Mouse (Mus musculus) testis, postnatal 10 days (tissue): ENCODE measurements around the gene Il1rap.

Experiments
- DNase-seq: peaks from one replicate; pipeline ENCODE4 v3.0.0; 2021; ENCODE audit warnings: low spot score

Gene Il1rap

GRCm38 (mm10) chr16:26581048-26581912 lies at the start of gene Il1rap:
Gene Il1rap, plus strand, starts transcription at chr16:26581704.
- DNase-seq = peak; percentile 94

- DNase-seq = no peak
Measured at GRCm38 (mm10) chr16:26532287-26532686, 49.2 kb upstream of the Il1rap start.

GRCm38 (mm10) chr16:26546170-26546878 lies 35.2 kb upstream of the Il1rap start:
- no peak for DNase-seq

DNA sequence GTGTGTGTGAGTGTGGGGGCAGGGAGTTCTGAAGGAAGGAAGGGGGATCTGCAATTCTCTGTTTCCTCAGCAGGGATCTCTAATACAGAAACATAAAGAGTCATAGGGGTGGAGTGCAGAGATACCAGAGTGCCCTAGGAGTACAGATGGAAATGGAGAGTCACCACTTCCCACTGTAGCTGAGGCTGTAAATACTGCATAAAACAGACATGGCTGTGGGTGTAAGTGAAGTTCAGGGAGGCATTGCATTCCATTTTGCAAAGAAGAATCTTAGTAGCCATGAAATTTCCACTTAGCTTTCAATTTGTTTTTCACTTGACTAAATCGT lies 34.7 kb upstream of the Il1rap start:
- no peak for DNase-seq

- DNase-seq = no peak
Measured at GRCm38 (mm10) chr16:26549221-26549620, 32.3 kb upstream of the Il1rap start.

- DNase-seq = no peak
Measured at GRCm38 (mm10) chr16:26552234-26552633, 29.3 kb upstream of the Il1rap start.

GRCm38 (mm10) chr16:26558797-26559196 lies 22.7 kb upstream of the Il1rap start:
- DNase-seq = no peak

- DNase-seq = no peak
Measured at GRCm38 (mm10) chr16:26561743-26562142, 19.8 kb upstream of the Il1rap start.

DNA sequence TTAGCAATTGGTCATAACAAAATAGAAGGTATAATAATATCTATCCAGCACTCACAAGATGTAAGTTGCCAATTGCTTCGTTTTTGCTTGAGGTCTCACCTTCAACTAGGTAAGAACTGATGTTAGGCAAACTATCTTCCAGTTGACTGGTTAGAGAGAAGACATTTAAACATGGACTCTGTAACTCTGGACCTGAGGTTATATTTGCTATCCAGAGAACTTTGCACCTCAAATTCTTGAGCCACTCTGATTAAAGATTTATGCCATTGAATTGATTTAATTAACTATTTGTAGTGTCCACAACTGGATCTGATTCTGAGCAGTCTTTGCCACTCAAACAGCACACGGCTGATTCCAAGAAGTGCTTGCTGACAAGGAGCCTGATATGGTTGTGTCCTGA lies 18.7 kb upstream of the Il1rap start:
- DNase-seq = no peak

DNA sequence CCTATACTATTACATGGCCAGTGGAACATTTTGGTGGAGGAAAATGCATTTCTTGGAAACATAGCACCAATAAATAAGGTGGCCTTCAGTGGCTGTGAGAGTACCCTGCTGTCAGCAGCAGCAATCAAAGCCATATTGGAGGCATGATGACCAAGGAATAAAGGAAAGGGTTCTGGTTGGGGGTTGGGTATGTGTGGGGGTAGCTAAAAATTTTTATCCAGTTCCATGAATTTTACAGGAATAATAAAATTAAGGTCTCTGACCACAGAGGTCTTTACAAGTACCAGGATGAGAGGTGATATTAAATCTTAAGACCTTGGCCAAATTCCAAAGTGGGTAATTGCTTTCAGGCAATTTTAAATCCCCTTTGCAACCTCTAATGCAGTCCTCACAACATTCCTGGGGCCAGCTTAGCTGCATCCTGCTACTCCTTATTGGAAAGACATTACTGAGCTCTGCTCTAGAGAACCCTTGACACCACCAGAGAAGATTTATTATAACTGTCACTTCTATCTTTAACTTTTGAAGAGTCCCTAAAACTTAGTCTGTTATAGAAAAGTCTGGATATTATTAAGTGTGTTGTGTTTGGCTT lies 12.0 kb upstream of the Il1rap start:
- DNase-seq = no peak

GRCm38 (mm10) chr16:26571836-26572235 lies 9.7 kb upstream of the Il1rap start:
- no peak for DNase-seq

DNA sequence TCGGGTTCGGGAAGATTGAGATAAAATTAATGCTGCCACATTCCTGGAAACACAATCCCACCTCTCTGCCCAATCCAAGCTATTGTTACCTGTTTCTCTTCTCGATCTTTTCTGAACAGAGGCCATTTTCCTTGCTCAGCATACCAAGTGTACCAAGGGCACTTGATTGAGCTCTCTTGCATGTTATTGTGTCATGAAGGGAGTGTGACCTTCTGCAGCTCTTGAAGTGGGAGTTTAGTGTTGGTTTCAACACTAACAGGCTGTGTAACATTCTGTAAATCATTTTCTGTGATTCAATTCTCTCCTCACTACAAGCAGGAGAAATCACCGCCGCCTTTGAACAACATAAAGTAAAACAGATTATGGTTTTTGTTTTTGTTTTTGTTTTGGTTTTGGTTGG lies 7.3 kb upstream of the Il1rap start:
- DNase-seq = no peak

DNA sequence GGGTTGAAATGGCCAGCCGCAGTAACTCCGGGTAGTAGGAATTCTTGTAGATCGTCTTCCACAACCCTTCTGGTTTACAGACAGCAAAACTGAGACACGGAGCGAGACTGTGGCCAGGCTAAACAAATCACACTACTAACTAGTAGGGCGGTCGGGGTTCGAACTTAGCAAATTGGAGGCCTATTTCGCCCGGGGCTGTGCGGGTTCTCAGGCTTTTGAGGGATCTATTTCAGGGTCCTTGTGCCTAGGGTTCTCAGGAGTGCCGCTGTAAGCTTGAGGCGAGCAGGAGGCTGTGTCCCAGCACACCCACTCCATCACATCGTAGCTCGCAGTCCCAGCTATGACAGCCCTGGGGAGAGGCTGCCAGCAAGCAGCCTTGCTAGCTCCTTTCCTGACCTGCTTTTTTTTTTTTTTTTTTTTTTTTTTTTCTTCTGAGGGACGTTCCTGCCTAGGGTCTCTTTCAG lies 441 bp downstream of the Il1rap start:
- peak; percentile 50 for DNase-seq

DNA sequence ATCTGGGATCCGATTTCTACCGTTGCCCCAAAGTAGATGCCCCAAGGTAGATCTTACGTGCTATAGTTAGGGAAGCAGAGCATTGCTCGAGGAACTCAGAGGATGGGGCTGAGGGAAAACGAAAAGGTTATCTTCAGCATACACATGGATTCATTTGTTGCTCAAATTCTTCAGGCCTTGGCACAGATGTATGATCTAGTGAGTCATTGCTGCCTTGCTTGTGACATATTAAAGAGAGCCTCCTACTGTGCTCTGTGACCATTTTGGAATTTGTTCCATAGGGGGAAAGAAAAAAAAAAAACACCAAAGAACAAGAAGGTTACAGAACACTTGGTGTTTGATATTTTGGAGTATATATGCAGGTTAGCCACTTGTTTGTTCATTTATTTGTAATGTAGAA lies 4.3 kb downstream of the Il1rap start:
- DNase-seq = no peak

GRCm38 (mm10) chr16:26590897-26591570 lies 9.5 kb downstream of the Il1rap start:
- no peak for DNase-seq

- DNase-seq = peak; percentile 39
Measured at GRCm38 (mm10) chr16:26596440-26596839, 14.9 kb downstream of the Il1rap start.

DNA sequence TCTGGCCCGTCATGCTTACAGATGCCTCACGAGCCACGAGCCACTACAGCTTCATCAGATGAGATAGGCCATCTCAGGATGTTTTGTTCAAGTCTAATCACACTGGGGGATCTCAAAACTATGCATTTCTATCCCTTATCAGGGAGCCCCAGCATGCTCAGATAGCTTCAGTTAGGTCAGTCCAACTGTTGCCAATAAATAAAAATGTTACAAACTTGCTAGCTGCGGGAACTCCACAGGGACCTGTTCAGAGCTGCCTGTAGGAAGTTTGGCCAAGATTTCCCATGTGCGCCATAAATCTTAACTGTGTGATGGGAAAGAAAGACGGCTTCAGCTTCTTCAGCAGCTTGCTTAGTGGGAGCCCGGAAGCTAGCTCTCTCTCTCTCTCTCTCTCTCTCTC lies 15.8 kb downstream of the Il1rap start:
- no peak for DNase-seq

- DNase-seq = no peak
Measured at GRCm38 (mm10) chr16:26598591-26598990, 17.1 kb downstream of the Il1rap start.

- no peak for DNase-seq
Measured at GRCm38 (mm10) chr16:26601482-26601881, 20.0 kb downstream of the Il1rap start.

DNA sequence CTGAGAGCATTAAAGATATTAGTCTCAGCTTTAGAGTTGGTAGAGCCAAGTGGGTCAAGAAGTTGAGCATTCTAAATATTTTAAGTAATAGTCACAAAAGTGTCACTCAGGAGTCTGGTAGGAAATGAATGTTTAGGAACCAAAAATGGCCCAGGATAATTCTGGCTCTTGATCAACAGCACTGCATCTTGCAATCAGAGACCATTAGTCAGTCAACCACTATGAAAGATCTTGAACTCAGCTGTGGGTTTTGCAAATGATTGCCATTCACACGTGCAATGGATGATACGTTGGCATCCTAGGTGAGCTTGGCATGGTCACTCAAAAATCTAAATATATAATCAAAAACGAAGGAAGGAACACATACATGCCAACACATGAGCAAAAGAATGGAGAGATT lies 23.1 kb downstream of the Il1rap start:
- no peak for DNase-seq

- no peak for DNase-seq
Measured at GRCm38 (mm10) chr16:26608003-26608402, 26.5 kb downstream of the Il1rap start.

DNA sequence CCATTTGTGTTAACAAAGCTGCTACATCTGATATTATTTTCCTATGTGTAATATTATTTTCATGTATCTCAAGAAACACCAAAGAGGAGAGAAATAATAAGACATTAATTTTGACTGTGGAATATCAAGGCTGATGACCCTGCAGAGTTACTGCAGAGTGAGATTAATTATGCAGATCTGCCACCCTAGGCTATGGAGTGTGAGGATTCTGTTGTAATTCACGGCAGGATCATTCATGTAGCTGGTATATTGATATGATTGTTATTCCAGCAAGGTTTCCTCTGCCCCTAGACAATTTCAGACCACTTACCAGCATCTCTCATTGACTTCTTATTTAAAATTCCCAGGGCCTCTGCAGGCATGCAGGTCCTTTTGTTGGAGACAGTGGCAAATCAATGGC lies 29.0 kb downstream of the Il1rap start:
- no peak for DNase-seq
